Mouse (Mus musculus) bone marrow, adult 2 months (tissue): ENCODE measurements around the gene Ptma. TPM values are rescaled to one million over a fixed set of nuclear protein-coding genes. Genes with fewer than 3 reads are reported as not detected.
A peak's percentile ranks its signal among the peaks of the same experiment; 100 is the strongest.

Experiments used
- H3K27ac ChIP-seq: fragments of 200-500 bp; 2 replicates; pipeline ENCODE4 v1.5.1; 2012; ENCODE audit warnings: low read depth, mild to moderate bottlenecking, control low read depth, inconsistent platforms, low read length; ENCODE audit not compliant: control insufficient read depth, poor library complexity, insufficient read depth
- H3K4me1 ChIP-seq: fragments of 200-500 bp; 2 replicates; pipeline ENCODE4 v1.6.1; 2011; ENCODE audit warnings: low read length; ENCODE audit not compliant: control insufficient read depth, insufficient read depth
- H3K4me3 ChIP-seq: fragments of 200-500 bp; replicated peaks from 2 replicates; pipeline ENCODE3; 2011; ENCODE audit warnings: mild to moderate bottlenecking, low read depth, low read length, control low read depth; ENCODE audit not compliant: control insufficient read depth
- CTCF ChIP-seq: fragments of 200-500 bp; IDR thresholded peaks from 2 replicates; pipeline ENCODE4 v1.5.1; 2011; ENCODE audit warnings: low read length, control low read depth; ENCODE audit not compliant: control insufficient read depth, insufficient read depth
- POLR2A ChIP-seq: fragments of 200-500 bp; IDR thresholded peaks from 2 replicates; pipeline ENCODE4 v1.6.1; 2011; ENCODE audit warnings: low read depth, mild to moderate bottlenecking, control low read depth, low read length, borderline replicate concordance; ENCODE audit not compliant: control insufficient read depth
- WGBS: fragments of 180-500 bp; shearing (Covaris S2); methylation state at CpG from one replicate; pipeline ENCODE4 v1.1.7; 2018; 5-methylcytosine and 5-hydroxymethylcytosine counted together
- polyA plus RNA-seq: library from polyadenylated mRNA; stranded (reverse); fragments of >200 nt; gene quantifications from 2 replicates; pipeline ENCODE4 v1.2.4, GENCODE M21; 2011; ENCODE audit warnings: low replicate concordance; ENCODE audit not compliant: missing spikeins, insufficient read depth, insufficient read length

The Ptma gene
- polyA plus RNA-seq, 1 experiment, result 1,395 TPM

GRCm38 (mm10) chr1:86517076-86517475 lies 9.4 kb upstream of the Ptma start:
- peaks cover 1% of the 10 kb centered on the region; the same call in 1 of the 2 replicates for H3K4me1 ChIP-seq
- 85% methylated on average over 3 of the region's 3 CpGs for WGBS
- no peak for TF ChIP-seq CTCF
- TF ChIP-seq POLR2A, result no peak
- no peak overlapping the region for H3K4me3 ChIP-seq
- H3K27ac ChIP-seq, result no peak overlapping the region

- TF ChIP-seq CTCF (peak; percentile 59), POLR2A (no peak)
- Histone ChIP-seq H3K27ac (no peak overlapping the region), H3K4me3 (no peak overlapping the region), H3K4me1 (peaks cover 4% of the 10 kb centered on the region; the same call in 1 of the 2 replicates)
- WGBS, result 58% methylated on average over 7 of the region's 7 CpGs
These were observed 6.2 kb upstream of the Ptma start for GRCm38 (mm10) chr1:86520361-86520760.

GRCm38 (mm10) chr1:86522286-86522871 lies 4.1 kb upstream of the Ptma start:
- WGBS, result 19% methylated on average over 7 of the region's 7 CpGs
- Histone ChIP-seq H3K27ac (peak overlapping the region; percentile 2; the same call in 1 of the 2 replicates), H3K4me1 (peaks cover 4% of the 10 kb centered on the region; the same call in 1 of the 2 replicates), H3K4me3 (no peak overlapping the region)
- TF ChIP-seq CTCF, result no peak
- no peak for TF ChIP-seq POLR2A

GRCm38 (mm10) chr1:86523776-86524618 lies 2.5 kb upstream of the Ptma start:
- H3K4me3 ChIP-seq, result no peak overlapping the region
- no peak for TF ChIP-seq CTCF
- no peak for TF ChIP-seq POLR2A
- peaks cover 4% of the 10 kb centered on the region; the same call in 1 of the 2 replicates for H3K4me1 ChIP-seq
- H3K27ac ChIP-seq, result peak overlapping the region; percentile 85; the same call in 1 of the 2 replicates
- 54% methylated on average over 8 of the region's 8 CpGs for WGBS

- 3% methylated on average over 53 of the region's 53 CpGs for WGBS
These were observed 1.7 kb upstream of the Ptma start for GRCm38 (mm10) chr1:86524619-86525498.

GRCm38 (mm10) chr1:86525499-86526115 lies 919 bp upstream of the Ptma start:
- TF ChIP-seq CTCF (no peak), POLR2A (no peak)
- peak overlapping the region; percentile 95 for H3K27ac ChIP-seq
- peaks cover 6% of the 10 kb centered on the region; the same call in 1 of the 2 replicates for H3K4me1 ChIP-seq
- H3K4me3 ChIP-seq, result peak overlapping the region; percentile 72
- WGBS, result under 1% methylated on average over 44 of the region's 44 CpGs

More at GRCm38 (mm10) chr1:86524619-86525498, 1.7 kb upstream of the Ptma start:
- Histone ChIP-seq H3K4me1 (peaks cover 6% of the 10 kb centered on the region; the same call in 1 of the 2 replicates), H3K4me3 (peak overlapping the region; percentile 72), H3K27ac (peak overlapping the region; percentile 95)
- TF ChIP-seq CTCF, result peak; percentile 97
- TF ChIP-seq POLR2A, result peak; percentile 10; the same call in 1 of the 2 replicates

- Histone ChIP-seq H3K4me3 (peak overlapping the region; percentile 86), H3K27ac (peak overlapping the region; percentile 92), H3K4me1 (peaks cover 6% of the 10 kb centered on the region; the same call in 1 of the 2 replicates)
- under 1% methylated on average over 110 of the region's 111 CpGs for WGBS
- TF ChIP-seq POLR2A (peak; percentile 29; the same call in 1 of the 2 replicates), CTCF (no peak)
These were observed 468 bp downstream of the Ptma start for GRCm38 (mm10) chr1:86526789-86527598.
